Mouse (Mus musculus) embryonic facial prominence, embryonic 12.5 days (tissue): ENCODE results near the gene 1500011B03Rik. TPM values are rescaled to one million over a fixed set of nuclear protein-coding genes. Genes with fewer than 3 reads are reported as not detected.
"Not testable (repeated sequence)": the region's sequence is repeated elsewhere in the genome, so short reads cannot be mapped to it uniquely, and the experiment has no call there.

Experiments
- ATAC-seq: fragments of 200-750 bp; cut with Nextera tagmentation; 2 replicates; pipeline ENCODE4 v1.8.0; 2017; ENCODE audit not compliant: insufficient number of reproducible peaks, insufficient read depth, low FRiP score, low TSS enrichment
- H3K27ac ChIP-seq: fragments of 300-500 bp; sonication (generic); 2 replicates; pipeline ENCODE4 v1.5.1; 2016; ENCODE audit warnings: mild to moderate bottlenecking
- H3K27me3 ChIP-seq: fragments of 300-500 bp; sonication (generic); 2 replicates; pipeline ENCODE4 v1.6.1; 2016; ENCODE audit warnings: mild to moderate bottlenecking, moderate library complexity
- H3K36me3 ChIP-seq: fragments of 300-500 bp; sonication (generic); 2 replicates; pipeline ENCODE4 v1.6.1; 2016; ENCODE audit warnings: mild to moderate bottlenecking
- H3K4me1 ChIP-seq: fragments of 300-500 bp; sonication (generic); 2 replicates; pipeline ENCODE4 v1.6.1; 2016
- H3K4me2 ChIP-seq: fragments of 300-500 bp; sonication (generic); replicated peaks from 2 replicates; pipeline ENCODE4 v1.6.1; 2016; ENCODE audit warnings: mild to moderate bottlenecking, moderate library complexity
- H3K4me3 ChIP-seq: fragments of 300-500 bp; sonication (generic); 2 replicates; pipeline ENCODE4 v1.5.1; 2016; ENCODE audit warnings: mild to moderate bottlenecking
- H3K9ac ChIP-seq: fragments of 300-500 bp; sonication (generic); 2 replicates; pipeline ENCODE4 v1.6.1; 2016; ENCODE audit warnings: mild to moderate bottlenecking, moderate library complexity
- H3K9me3 ChIP-seq: fragments of 300-500 bp; sonication (generic); 2 replicates; pipeline ENCODE4 v1.6.1; 2016; ENCODE audit warnings: mild to moderate bottlenecking, moderate library complexity
- WGBS: fragments of 180-500 bp; shearing (Covaris S2); methylation state at CpG from one replicate; pipeline ENCODE4 v1.1.7; 2016; 5-methylcytosine and 5-hydroxymethylcytosine counted together
- polyA plus RNA-seq: library from polyadenylated mRNA; unstranded; fragments of >200 nt; fragmentation: Nextera tagmentation; extraction: Ambion mirVana; gene quantifications from 2 replicates; pipeline ENCODE4 v1.2.1, GENCODE M21; 2016

Gene 1500011B03Rik
- polyA plus RNA-seq, 1 experiment from 2014 or later = 113 TPM

DNA sequence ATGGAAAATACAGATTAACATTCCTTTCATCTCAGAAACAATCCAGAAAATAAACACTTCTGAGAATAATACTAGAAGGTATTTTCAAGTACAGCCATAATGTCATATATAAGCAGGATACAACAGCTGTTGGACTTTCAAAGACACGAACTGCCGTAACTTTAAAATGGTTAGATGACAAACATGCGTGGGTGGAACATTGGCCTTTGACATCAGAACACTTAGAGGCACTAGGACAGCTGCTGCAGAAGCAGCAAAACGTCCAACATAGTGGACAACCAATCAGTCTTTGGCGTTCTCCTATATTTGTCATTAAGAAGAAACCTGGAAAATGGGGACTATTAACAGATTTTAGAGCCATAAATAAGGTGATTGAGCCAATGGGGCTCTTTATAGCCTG lies 17.2 kb upstream of the 1500011B03Rik start:
- not testable (repeated sequence) for H3K4me3 ChIP-seq, H3K9ac ChIP-seq, ATAC-seq, H3K9me3 ChIP-seq, H3K4me2 ChIP-seq, H3K27me3 ChIP-seq, H3K36me3 ChIP-seq, H3K27ac ChIP-seq
- H3K4me1 ChIP-seq = peaks cover 15% of the 10 kb centered on the region
- WGBS = 57% methylated on average over 5 of the region's 5 CpGs

DNA sequence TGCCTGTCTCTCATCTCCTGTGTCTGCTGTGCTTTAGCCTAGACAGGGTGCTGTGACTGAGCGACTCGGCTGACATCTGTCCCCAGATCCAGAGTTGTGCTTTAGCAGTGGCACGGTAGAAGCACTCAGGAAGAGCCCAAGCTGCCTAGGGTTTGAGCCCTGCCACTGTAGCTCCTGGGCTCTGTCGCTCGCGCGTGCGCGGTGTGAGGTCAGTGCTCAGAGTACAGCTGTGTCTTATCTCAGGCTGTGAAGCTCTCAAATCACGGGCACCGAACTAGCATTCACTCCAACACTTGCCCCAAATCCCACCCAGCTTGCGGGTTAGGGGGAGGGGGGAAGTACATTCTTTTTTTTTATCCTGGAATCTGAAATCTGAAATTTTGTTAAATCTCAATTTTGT lies 13.6 kb upstream of the 1500011B03Rik start:
- Histone ChIP-seq H3K4me3 (no peak overlapping the region), H3K27ac (no peak overlapping the region), H3K9ac (no peak overlapping the region), H3K4me1 (peaks cover 2% of the 10 kb centered on the region), H3K4me2 (no peak overlapping the region), H3K9me3 (no peaks in the 10 kb centered on the region), H3K36me3 (no peaks in the 10 kb centered on the region), H3K27me3 (no peaks in the 10 kb centered on the region)
- 70% methylated on average over 12 of the region's 12 CpGs for WGBS
- no peak for ATAC-seq

DNA sequence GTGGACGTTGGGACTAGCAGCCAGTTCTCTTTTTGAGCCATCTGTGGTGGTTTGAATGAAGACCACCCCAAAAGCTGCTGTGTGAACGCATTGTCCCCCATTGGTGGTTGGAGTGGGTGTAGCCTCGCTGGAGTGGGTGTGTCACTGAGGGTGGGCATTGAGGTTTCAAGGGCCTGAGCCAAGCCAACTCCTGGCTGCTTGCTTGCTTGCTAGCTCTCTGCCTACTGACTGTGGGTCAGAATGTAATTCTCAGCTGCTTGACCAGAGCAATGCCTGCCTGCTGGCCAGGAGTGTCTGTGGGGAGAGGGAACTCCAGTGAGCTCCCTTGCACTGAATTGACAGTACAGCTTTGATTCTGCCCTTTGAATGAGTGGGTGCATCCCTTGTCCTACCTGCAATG lies 6.5 kb upstream of the 1500011B03Rik start:
- H3K27ac ChIP-seq = no peak overlapping the region
- no peak overlapping the region for H3K9ac ChIP-seq
- H3K9me3 ChIP-seq = no peaks in the 10 kb centered on the region
- 0 out of 2 replicates have a peak, but pooled peaks cover 5% of the 10 kb centered on the region for H3K4me1 ChIP-seq
- H3K36me3 ChIP-seq = no peaks in the 10 kb centered on the region
- 65% methylated on average over 3 of the region's 3 CpGs for WGBS
- no peaks in the 10 kb centered on the region for H3K27me3 ChIP-seq
- H3K4me3 ChIP-seq = no peak overlapping the region
- ATAC-seq = no peak
- H3K4me2 ChIP-seq = no peak overlapping the region

GRCm38 (mm10) chr5:114827427-114827826 lies 4.2 kb upstream of the 1500011B03Rik start:
- WGBS = 88% methylated on average over 12 of the region's 12 CpGs
- Histone ChIP-seq H3K9ac (no peak overlapping the region), H3K9me3 (no peaks in the 10 kb centered on the region), H3K27ac (no peak overlapping the region), H3K4me3 (no peak overlapping the region), H3K4me2 (no peak overlapping the region), H3K27me3 (no peaks in the 10 kb centered on the region), H3K36me3 (no peaks in the 10 kb centered on the region), H3K4me1 (0 out of 2 replicates have a peak, but pooled peaks cover 5% of the 10 kb centered on the region)
- ATAC-seq = no peak

GRCm38 (mm10) chr5:114825978-114826691 lies 2.9 kb upstream of the 1500011B03Rik start:
- Histone ChIP-seq H3K4me3 (peak overlapping the region; percentile 33), H3K9me3 (no peaks in the 10 kb centered on the region), H3K4me1 (0 out of 2 replicates have a peak, but pooled peaks cover 5% of the 10 kb centered on the region), H3K27me3 (no peaks in the 10 kb centered on the region), H3K27ac (no peak overlapping the region; the same call in 1 of the 2 replicates), H3K4me2 (peak overlapping the region; percentile 61), H3K36me3 (peaks cover 9% of the 10 kb centered on the region), H3K9ac (peak overlapping the region; percentile 5; the same call in 1 of the 2 replicates)
- 10% methylated on average over 27 of the region's 27 CpGs for WGBS
- ATAC-seq = peak; percentile 79

DNA sequence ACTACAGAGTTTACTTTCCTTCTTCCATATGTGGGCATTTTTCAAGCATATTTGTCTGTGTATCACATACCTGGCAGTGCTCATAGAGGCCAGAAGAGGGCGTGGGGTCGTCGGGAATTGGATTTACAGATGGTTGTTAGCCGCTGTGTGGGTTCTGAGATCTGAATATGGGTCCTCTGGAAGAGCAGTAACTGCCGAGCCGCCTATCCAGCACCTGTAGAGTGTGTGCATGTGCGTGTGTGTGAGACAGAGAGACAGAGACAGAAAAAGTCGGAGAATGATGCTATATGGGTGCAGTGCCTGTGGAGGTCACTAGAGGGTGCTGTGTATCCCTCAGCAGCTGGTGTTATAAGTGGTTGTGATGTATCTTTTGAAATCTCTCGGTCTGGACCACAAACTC lies 929 bp upstream of the 1500011B03Rik start:
- 0 out of 2 replicates have a peak, but pooled peaks have one; percentile 38 for ATAC-seq
- no peaks in the 10 kb centered on the region for H3K9me3 ChIP-seq
- H3K4me2 ChIP-seq = no peak overlapping the region
- no peak overlapping the region for H3K27ac ChIP-seq
- no peak overlapping the region for H3K9ac ChIP-seq
- WGBS = 17% methylated on average over 9 of the region's 9 CpGs
- H3K4me3 ChIP-seq = no peak overlapping the region
- no peaks in the 10 kb centered on the region for H3K27me3 ChIP-seq
- H3K4me1 ChIP-seq = 0 out of 2 replicates have a peak, but pooled peaks cover 5% of the 10 kb centered on the region
- H3K36me3 ChIP-seq = peaks cover 9% of the 10 kb centered on the region

- Histone ChIP-seq H3K27me3 (no peaks in the 10 kb centered on the region), H3K9me3 (no peaks in the 10 kb centered on the region), H3K27ac (no peak overlapping the region), H3K9ac (no peak overlapping the region), H3K4me1 (no peaks in the 10 kb centered on the region), H3K36me3 (peaks cover 9% of the 10 kb centered on the region), H3K4me2 (no peak overlapping the region), H3K4me3 (no peak overlapping the region)
- 80% methylated on average over 11 of the region's 11 CpGs for WGBS
- no peak for ATAC-seq
These were observed 5.1 kb downstream of the 1500011B03Rik start for GRCm38 (mm10) chr5:114818124-114818523.

- no peak overlapping the region for H3K4me2 ChIP-seq
- no peak overlapping the region for H3K27ac ChIP-seq
- H3K9ac ChIP-seq = no peak overlapping the region
- no peak for ATAC-seq
- H3K4me1 ChIP-seq = peaks cover 3% of the 10 kb centered on the region; the same call in 1 of the 2 replicates
- peaks cover 3% of the 10 kb centered on the region for H3K36me3 ChIP-seq
- 60% methylated on average over 6 of the region's 6 CpGs for WGBS
- H3K4me3 ChIP-seq = no peak overlapping the region
- H3K27me3 ChIP-seq = no peaks in the 10 kb centered on the region
- H3K9me3 ChIP-seq = no peaks in the 10 kb centered on the region
These were observed 6.7 kb downstream of the 1500011B03Rik start for GRCm38 (mm10) chr5:114816599-114816998.

- under 1% methylated on average over 50 of the region's 50 CpGs for WGBS
- peak overlapping the region; percentile 93 for H3K27ac ChIP-seq
- peaks cover 6% of the 10 kb centered on the region for H3K4me1 ChIP-seq
- H3K27me3 ChIP-seq = no peaks in the 10 kb centered on the region
- H3K4me2 ChIP-seq = peak overlapping the region; percentile 54
- H3K9me3 ChIP-seq = no peaks in the 10 kb centered on the region
- peak overlapping the region; percentile 78 for H3K9ac ChIP-seq
- peaks cover 18% of the 10 kb centered on the region for H3K36me3 ChIP-seq
- ATAC-seq = peak; percentile 89
- peak overlapping the region; percentile 93 for H3K4me3 ChIP-seq
These were observed 9.6 kb downstream of the 1500011B03Rik start for GRCm38 (mm10) chr5:114813525-114814181.

DNA sequence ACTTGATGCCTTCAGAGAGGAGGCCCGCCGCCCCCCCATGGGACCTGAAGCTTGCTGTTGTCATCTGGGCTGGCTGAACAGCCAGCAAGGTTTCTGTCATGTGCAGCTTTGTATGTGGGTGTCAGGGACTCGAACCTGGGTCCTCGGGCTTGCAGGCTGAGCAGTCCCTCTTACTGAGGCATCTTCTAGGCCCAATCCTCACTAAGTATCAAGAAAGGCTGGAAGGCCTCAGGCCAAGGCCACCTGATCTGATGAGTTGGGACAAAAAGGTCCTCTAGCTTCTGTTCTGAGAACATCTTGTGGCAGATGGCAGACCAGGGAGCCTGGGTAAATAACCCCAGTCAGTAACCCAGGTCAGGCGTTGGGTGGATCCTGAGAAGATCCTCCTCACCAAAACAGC lies 13.4 kb downstream of the 1500011B03Rik start:
- peaks cover 14% of the 10 kb centered on the region for H3K4me1 ChIP-seq
- ATAC-seq = no peak
- peaks cover 41% of the 10 kb centered on the region for H3K36me3 ChIP-seq
- no peak overlapping the region for H3K4me3 ChIP-seq
- H3K9ac ChIP-seq = no peak overlapping the region
- no peaks in the 10 kb centered on the region for H3K9me3 ChIP-seq
- H3K27me3 ChIP-seq = no peaks in the 10 kb centered on the region
- no peak overlapping the region for H3K4me2 ChIP-seq
- 88% methylated on average over 5 of the region's 5 CpGs for WGBS
- no peak overlapping the region for H3K27ac ChIP-seq

DNA sequence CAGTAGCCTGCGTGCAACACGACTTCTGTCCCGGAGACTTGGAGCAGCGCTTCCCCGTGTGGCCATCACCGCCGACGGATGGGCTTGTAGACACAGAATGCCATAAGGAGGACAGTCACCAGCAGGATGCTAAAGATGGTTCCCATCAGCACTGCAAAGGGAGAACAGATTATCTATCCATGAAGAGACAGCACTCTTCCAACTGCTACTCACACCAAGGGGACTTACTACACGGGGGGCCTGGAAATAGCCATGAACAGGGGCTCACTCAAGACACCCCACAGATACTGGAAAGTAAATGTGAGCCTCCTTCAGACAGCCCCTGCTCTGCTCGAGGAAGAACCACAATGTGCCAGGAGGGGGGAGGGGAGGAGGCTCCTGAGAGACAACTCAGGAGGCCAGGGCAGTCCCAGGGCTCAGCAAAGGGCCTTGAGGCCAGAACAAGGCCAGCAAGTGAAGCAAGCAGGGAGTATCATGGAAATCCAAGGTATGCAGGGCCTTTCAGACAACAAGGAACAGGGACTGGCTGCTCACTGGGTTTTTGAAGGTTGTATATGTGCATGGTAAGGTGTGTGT lies 14.0 kb downstream of the 1500011B03Rik start:
- Histone ChIP-seq H3K4me2 (no peak overlapping the region), H3K27ac (no peak overlapping the region), H3K4me3 (no peak overlapping the region), H3K36me3 (peaks cover 47% of the 10 kb centered on the region), H3K27me3 (no peaks in the 10 kb centered on the region), H3K9me3 (no peaks in the 10 kb centered on the region), H3K9ac (no peak overlapping the region), H3K4me1 (peaks cover 14% of the 10 kb centered on the region)
- 75% methylated on average over 10 of the region's 10 CpGs for WGBS
- no peak for ATAC-seq

GRCm38 (mm10) chr5:114808385-114808784 lies 14.9 kb downstream of the 1500011B03Rik start:
- Histone ChIP-seq H3K4me2 (no peak overlapping the region), H3K4me1 (peaks cover 14% of the 10 kb centered on the region), H3K36me3 (peaks cover 56% of the 10 kb centered on the region), H3K27ac (no peak overlapping the region), H3K9me3 (no peaks in the 10 kb centered on the region), H3K27me3 (no peaks in the 10 kb centered on the region), H3K4me3 (no peak overlapping the region), H3K9ac (no peak overlapping the region)
- 61% methylated on average over 8 of the region's 8 CpGs for WGBS
- no peak for ATAC-seq
